Mouse (Mus musculus) forebrain, postnatal 0 days (tissue): ENCODE results near the gene F5. TPM values are rescaled to one million over a fixed set of nuclear protein-coding genes. Genes with fewer than 3 reads are reported as not detected.

Source experiments
- ATAC-seq: fragments of 200-750 bp; cut with Nextera tagmentation; 2 replicates; pipeline ENCODE4 v1.8.0; 2017; ENCODE audit warnings: mild to moderate bottlenecking, moderate library complexity
- DNase-seq: peaks from one replicate; pipeline ENCODE4 v3.0.0-alpha.2; 2015
- H3K27ac ChIP-seq: fragments of 300-500 bp; sonication (generic); 2 replicates; pipeline ENCODE4 v1.5.1; 2014; ENCODE audit warnings: low read depth, mild to moderate bottlenecking, antibody characterized with exemption, low read length, moderate library complexity, mixed read lengths
- H3K27me3 ChIP-seq: fragments of 300-500 bp; sonication (generic); 2 replicates; pipeline ENCODE4 v1.6.1; 2014; ENCODE audit warnings: mild to moderate bottlenecking, low read length, mixed read lengths; ENCODE audit not compliant: insufficient read depth
- H3K36me3 ChIP-seq: fragments of 300-500 bp; sonication (generic); 2 replicates; pipeline ENCODE4 v1.6.1; 2014; ENCODE audit warnings: mild to moderate bottlenecking, moderate library complexity; ENCODE audit not compliant: insufficient read depth
- H3K4me1 ChIP-seq: fragments of 300-500 bp; sonication (generic); 2 replicates; pipeline ENCODE4 v1.6.1; 2014; ENCODE audit warnings: antibody characterized with exemption; ENCODE audit not compliant: insufficient read depth
- H3K4me2 ChIP-seq: fragments of 300-500 bp; sonication (generic); 2 replicates; pipeline ENCODE4 v1.6.1; 2014; ENCODE audit warnings: low read depth, mild to moderate bottlenecking, moderate library complexity
- H3K4me3 ChIP-seq: fragments of 300-500 bp; sonication (generic); 2 replicates; pipeline ENCODE4 v1.5.1; 2014; ENCODE audit warnings: low read depth, low read length, mixed read lengths
- H3K9ac ChIP-seq: fragments of 300-500 bp; sonication (generic); 2 replicates; pipeline ENCODE4 v1.6.1; 2014; ENCODE audit warnings: mild to moderate bottlenecking
- H3K9me3 ChIP-seq: fragments of 300-500 bp; sonication (generic); 2 replicates; pipeline ENCODE4 v1.6.1; 2016; ENCODE audit warnings: low read length
- CTCF ChIP-seq: sonication (generic); IDR thresholded peaks from 2 replicates; pipeline ENCODE4 v1.5.1; 2016; ENCODE audit warnings: antibody characterized with exemption, control low read depth, low read depth
- WGBS: fragments of 180-500 bp; shearing (Covaris S2); extraction: QIAGEN DNeasy Blood & Tissue Kit; methylation state at CpG from one replicate; pipeline ENCODE4 v1.1.7; 2014; 5-methylcytosine and 5-hydroxymethylcytosine counted together
- polyA plus RNA-seq: library from polyadenylated mRNA; unstranded; fragments of >200 nt; fragmentation: Nextera tagmentation; extraction: Ambion mirVana; gene quantifications from 2 replicates; pipeline ENCODE4 v1.2.1, GENCODE M21; 2015
- total RNA-seq: library from RNA; depleted of rRNA; stranded (reverse); fragments of >200 nt; gene quantifications from 2 replicates; pipeline ENCODE4 v1.2.3, GENCODE M21; 2014

F5 gene
- total and polyA plus RNA-seq, 2 experiments from 2014 or later, result 0.29 to 0.48 TPM

- Histone ChIP-seq H3K27me3 (no peaks in the 10 kb centered on the region), H3K9me3 (no peaks in the 10 kb centered on the region), H3K4me3 (no peak overlapping the region), H3K36me3 (no peaks in the 10 kb centered on the region), H3K9ac (no peak overlapping the region), H3K4me2 (no peak overlapping the region), H3K27ac (no peak overlapping the region), H3K4me1 (no peaks in the 10 kb centered on the region)
- TF ChIP-seq CTCF, result no peak
- DNase-seq (no peak), ATAC-seq (no peak)
- 89% methylated on average over 3 of the region's 3 CpGs for WGBS
Observed at GRCm38 (mm10) chr1:164119892-164120776, 31.5 kb upstream of the F5 start.

- Histone ChIP-seq H3K4me2 (no peak overlapping the region), H3K4me1 (no peaks in the 10 kb centered on the region), H3K36me3 (no peaks in the 10 kb centered on the region), H3K4me3 (no peak overlapping the region), H3K9ac (no peak overlapping the region), H3K27me3 (no peaks in the 10 kb centered on the region), H3K9me3 (no peaks in the 10 kb centered on the region), H3K27ac (no peak overlapping the region)
- no peak for TF ChIP-seq CTCF
- DNase-seq, result no peak
- no peak for ATAC-seq
- WGBS, result 94% methylated on average over 3 of the region's 3 CpGs
Observed at GRCm38 (mm10) chr1:164120777-164121158, 30.9 kb upstream of the F5 start.

- Histone ChIP-seq H3K4me3 (no peak overlapping the region), H3K4me2 (no peak overlapping the region), H3K9ac (no peak overlapping the region), H3K4me1 (no peaks in the 10 kb centered on the region), H3K27ac (no peak overlapping the region), H3K36me3 (no peaks in the 10 kb centered on the region), H3K9me3 (no peaks in the 10 kb centered on the region), H3K27me3 (no peaks in the 10 kb centered on the region)
- DNase-seq (no peak), ATAC-seq (no peak)
- 73% methylated on average over 3 of the region's 3 CpGs for WGBS
- TF ChIP-seq CTCF, result no peak
Observed at GRCm38 (mm10) chr1:164123836-164124235, 27.8 kb upstream of the F5 start.

- Histone ChIP-seq H3K27ac (no peak overlapping the region), H3K9ac (no peak overlapping the region), H3K9me3 (no peaks in the 10 kb centered on the region), H3K4me1 (no peaks in the 10 kb centered on the region), H3K4me3 (no peak overlapping the region), H3K4me2 (no peak overlapping the region), H3K27me3 (no peaks in the 10 kb centered on the region), H3K36me3 (no peaks in the 10 kb centered on the region)
- DNase-seq (no peak), ATAC-seq (no peak)
- WGBS, result 73% methylated on average over 3 of the region's 3 CpGs
- TF ChIP-seq CTCF, result no peak
Observed at GRCm38 (mm10) chr1:164130013-164130412, 21.6 kb upstream of the F5 start.

GRCm38 (mm10) chr1:164132609-164133008 is 19.0 kb upstream of the F5 start:
- Histone ChIP-seq H3K27me3 (no peaks in the 10 kb centered on the region), H3K9ac (no peak overlapping the region), H3K4me3 (no peak overlapping the region), H3K4me2 (no peak overlapping the region), H3K36me3 (no peaks in the 10 kb centered on the region), H3K27ac (no peak overlapping the region), H3K9me3 (no peaks in the 10 kb centered on the region), H3K4me1 (no peaks in the 10 kb centered on the region)
- no peak for ATAC-seq
- TF ChIP-seq CTCF, result no peak
- 77% methylated on average over 1 of the region's 1 CpGs for whole genome bisulfite sequencing
- DNase-seq, result no peak

GRCm38 (mm10) chr1:164134101-164134500 is 17.5 kb upstream of the F5 start:
- ATAC-seq (no peak), DNase-seq (no peak)
- Histone ChIP-seq H3K4me2 (no peak overlapping the region), H3K9ac (no peak overlapping the region), H3K36me3 (no peaks in the 10 kb centered on the region), H3K4me3 (no peak overlapping the region), H3K4me1 (no peaks in the 10 kb centered on the region), H3K27me3 (no peaks in the 10 kb centered on the region), H3K27ac (no peak overlapping the region), H3K9me3 (no peaks in the 10 kb centered on the region)
- TF ChIP-seq CTCF, result no peak
- WGBS, result 87% methylated on average over 6 of the region's 6 CpGs

GRCm38 (mm10) chr1:164135360-164135759 is 16.3 kb upstream of the F5 start:
- ATAC-seq, result no peak
- H3K4me3 ChIP-seq, result no peak overlapping the region
- H3K4me2 ChIP-seq, result no peak overlapping the region
- TF ChIP-seq CTCF, result no peak
- DNase-seq, result no peak
- H3K4me1 ChIP-seq, result no peaks in the 10 kb centered on the region
- no peak overlapping the region for H3K27ac ChIP-seq
- H3K27me3 ChIP-seq, result no peaks in the 10 kb centered on the region
- WGBS, result 80% methylated on average over 5 of the region's 5 CpGs
- no peak overlapping the region for H3K9ac ChIP-seq
- H3K9me3 ChIP-seq, result no peaks in the 10 kb centered on the region
- H3K36me3 ChIP-seq, result no peaks in the 10 kb centered on the region
